Mouse (Mus musculus) testis, adult 2 months (tissue): ENCODE results near the gene Arid3c.
"Not testable (repeated sequence)": the region's sequence is repeated elsewhere in the genome, so short reads cannot be mapped to it uniquely, and the experiment has no call there.

Experiments
- CTCF ChIP-seq: fragments of 200-500 bp; IDR thresholded peaks from 2 replicates; pipeline ENCODE4 v1.5.1; 2012; ENCODE audit warnings: low read depth, mild to moderate bottlenecking, inconsistent platforms, low read length, moderate library complexity; ENCODE audit not compliant: control insufficient read depth, insufficient read depth, insufficient replicate concordance
- POLR2A ChIP-seq: fragments of 200-500 bp; IDR thresholded peaks from 2 replicates; pipeline ENCODE4 v1.6.1; 2012; ENCODE audit warnings: low read depth, mild to moderate bottlenecking, inconsistent platforms, low read length, moderate library complexity; ENCODE audit not compliant: control insufficient read depth

DNA sequence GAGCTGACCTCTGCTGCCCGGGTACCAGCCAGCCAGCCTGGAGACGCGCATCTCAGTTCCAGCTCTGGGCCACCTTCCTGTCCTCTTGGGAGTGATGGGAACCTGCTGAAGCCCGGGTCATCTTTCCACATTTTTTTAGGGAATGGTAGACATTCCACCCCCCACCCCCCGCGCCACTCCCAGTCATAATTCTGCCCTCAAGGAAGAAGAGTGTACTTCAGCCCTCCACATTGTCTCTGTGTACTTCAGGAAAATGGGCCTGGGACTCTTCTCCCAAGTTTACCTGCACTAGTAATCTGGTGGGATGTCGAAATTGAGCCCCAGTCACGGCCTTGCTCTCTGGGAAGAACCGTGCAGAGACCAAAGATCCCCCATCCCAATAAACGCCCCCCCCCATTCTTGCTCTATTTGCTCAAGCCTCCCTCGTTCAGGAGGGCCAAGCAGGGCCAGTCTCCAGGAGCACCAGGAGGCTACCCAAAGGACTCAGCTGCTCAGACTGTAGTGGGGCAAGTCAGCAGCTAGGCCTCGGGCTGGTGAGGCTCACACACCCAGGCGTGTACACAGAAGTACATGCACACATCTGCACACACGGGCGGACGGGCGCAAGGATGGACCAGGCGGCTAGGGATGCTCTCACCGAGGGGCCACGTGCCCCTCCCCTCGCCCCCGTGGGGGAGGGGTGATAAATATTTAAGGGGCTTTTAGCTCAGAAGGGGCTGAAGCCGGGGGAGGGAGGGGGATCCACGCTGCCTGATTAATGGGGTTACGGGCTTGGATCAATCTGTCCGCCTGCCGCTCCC is 46.6 kb downstream of the Arid3c start:
- TF ChIP-seq CTCF, POLR2A: not testable (repeated sequence)
